Mouse (Mus musculus) limb, embryonic 15.5 days (tissue): ENCODE measurements around the gene Rdh19. TPM values are rescaled to one million over a fixed set of nuclear protein-coding genes. Genes with fewer than 3 reads are reported as not detected.
"Not testable (repeated sequence)": the region's sequence is repeated elsewhere in the genome, so short reads cannot be mapped to it uniquely, and the experiment has no call there.

Experiments used
- ATAC-seq: fragments of 200-750 bp; cut with Nextera tagmentation; 2 replicates; pipeline ENCODE4 v1.8.0; 2017; ENCODE audit warnings: low read depth, moderate TSS enrichment; ENCODE audit not compliant: insufficient number of reproducible peaks, low FRiP score, low TSS enrichment
- H3K27ac ChIP-seq: fragments of 300-500 bp; sonication (generic); 2 replicates; pipeline ENCODE4 v1.5.1; 2015; ENCODE audit warnings: moderate library complexity, mild to moderate bottlenecking, inconsistent platforms
- H3K27me3 ChIP-seq: fragments of 300-500 bp; sonication (generic); 2 replicates; pipeline ENCODE4 v1.6.1; 2015; ENCODE audit warnings: inconsistent platforms
- H3K36me3 ChIP-seq: fragments of 300-500 bp; sonication (generic); 2 replicates; pipeline ENCODE4 v1.6.1; 2015; ENCODE audit warnings: inconsistent platforms
- H3K4me1 ChIP-seq: fragments of 300-500 bp; sonication (generic); 2 replicates; pipeline ENCODE4 v1.6.1; 2015; ENCODE audit warnings: inconsistent platforms
- H3K4me2 ChIP-seq: fragments of 300-500 bp; sonication (generic); 2 replicates; pipeline ENCODE4 v1.6.1; 2015; ENCODE audit warnings: mild to moderate bottlenecking, inconsistent platforms
- H3K4me3 ChIP-seq: fragments of 300-500 bp; sonication (generic); 2 replicates; pipeline ENCODE4 v1.5.1; 2015; ENCODE audit warnings: mild to moderate bottlenecking, inconsistent platforms
- H3K9ac ChIP-seq: fragments of 300-500 bp; sonication (generic); 2 replicates; pipeline ENCODE4 v1.6.1; 2015; ENCODE audit warnings: inconsistent platforms
- H3K9me3 ChIP-seq: fragments of 300-500 bp; sonication (generic); 2 replicates; pipeline ENCODE4 v1.6.1; 2016; ENCODE audit warnings: inconsistent platforms
- WGBS: fragments of 180-500 bp; shearing (Covaris S2); methylation state at CpG from one replicate; pipeline ENCODE4 v1.1.7; 2015; 5-methylcytosine and 5-hydroxymethylcytosine counted together
- polyA plus RNA-seq: library from polyadenylated mRNA; unstranded; fragments of >200 nt; fragmentation: Nextera tagmentation; extraction: Ambion mirVana; gene quantifications from 2 replicates; pipeline ENCODE4 v1.2.1, GENCODE M21; 2015

Gene Rdh19
- polyA plus RNA-seq, 1 experiment from 2014 or later, result not detected

DNA sequence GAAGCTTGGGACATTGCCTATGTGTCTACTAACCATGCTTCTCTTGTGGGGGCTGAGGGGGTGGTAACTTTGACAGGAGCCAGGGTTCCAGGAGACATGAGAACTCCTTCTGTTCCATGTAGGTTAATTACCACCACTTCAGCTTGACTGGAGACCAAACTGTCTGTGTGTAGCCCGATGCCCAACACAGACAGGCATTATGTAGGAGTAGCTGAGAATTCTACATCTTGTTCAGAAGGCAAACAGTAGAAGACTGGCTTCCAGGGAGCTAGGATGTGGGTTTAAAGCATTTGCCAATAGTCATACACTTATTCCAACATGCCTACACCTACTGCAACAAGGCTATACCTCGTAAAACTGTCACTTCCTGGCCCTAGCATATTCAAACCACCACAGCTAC lies 11.2 kb upstream of the Rdh19 start:
- WGBS, result 90% methylated on average over 2 of the region's 2 CpGs
- Histone ChIP-seq H3K27me3 (no peaks in the 10 kb centered on the region), H3K9me3 (no peaks in the 10 kb centered on the region), H3K9ac (no peak overlapping the region), H3K4me2 (no peak overlapping the region), H3K4me3 (no peak overlapping the region), H3K4me1 (no peaks in the 10 kb centered on the region), H3K36me3 (no peaks in the 10 kb centered on the region), H3K27ac (no peak overlapping the region)
- ATAC-seq, result no peak

DNA sequence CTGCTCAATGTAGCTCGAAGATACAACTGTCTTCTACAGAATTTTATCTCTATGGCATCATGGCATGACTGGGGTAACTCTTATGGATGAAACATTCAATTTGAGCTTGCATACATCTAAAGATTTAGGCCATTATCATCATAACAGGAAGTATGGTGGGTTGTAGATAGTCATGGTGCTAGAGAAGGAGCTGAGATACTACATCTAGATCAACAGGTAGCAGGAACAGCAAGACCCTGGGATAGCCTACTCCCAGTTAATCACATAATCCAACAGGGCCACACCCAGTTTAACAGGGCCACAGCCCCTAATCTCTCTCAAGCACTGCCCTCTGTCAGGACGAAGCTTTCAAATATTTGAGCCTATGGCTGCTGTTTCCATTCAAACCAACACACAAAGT lies 9.0 kb upstream of the Rdh19 start:
- no peak for ATAC-seq
- Histone ChIP-seq H3K9me3 (no peaks in the 10 kb centered on the region), H3K36me3 (no peaks in the 10 kb centered on the region), H3K27ac (no peak overlapping the region), H3K4me1 (no peaks in the 10 kb centered on the region), H3K9ac (no peak overlapping the region), H3K4me3 (no peak overlapping the region), H3K27me3 (no peaks in the 10 kb centered on the region), H3K4me2 (no peak overlapping the region)
- WGBS, result 67% methylated on average over 2 of the region's 2 CpGs

DNA sequence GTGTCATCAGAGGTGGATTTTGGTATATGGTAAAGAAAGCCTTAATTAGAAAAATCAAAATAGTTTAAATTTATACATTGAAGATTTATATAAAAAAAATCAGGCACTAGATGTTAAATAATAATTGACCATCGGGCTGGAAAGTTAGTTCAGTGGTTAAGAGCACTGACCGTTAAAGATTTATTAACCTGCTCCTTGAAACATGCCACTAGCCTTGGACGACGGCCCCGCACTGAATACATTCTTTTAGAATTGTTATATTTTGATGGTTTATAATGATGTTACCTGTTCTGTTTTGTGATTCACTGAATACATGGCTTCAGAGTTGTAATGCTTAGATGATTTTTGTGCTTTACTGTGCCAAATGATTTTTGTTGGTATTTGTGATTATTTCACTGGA lies 3.8 kb upstream of the Rdh19 start:
- H3K4me1 ChIP-seq, H3K36me3 ChIP-seq, H3K27ac ChIP-seq, ATAC-seq, H3K27me3 ChIP-seq, H3K4me2 ChIP-seq, H3K9ac ChIP-seq, H3K9me3 ChIP-seq, H3K4me3 ChIP-seq: not testable (repeated sequence)
- WGBS, result 81% methylated on average over 5 of the region's 5 CpGs

DNA sequence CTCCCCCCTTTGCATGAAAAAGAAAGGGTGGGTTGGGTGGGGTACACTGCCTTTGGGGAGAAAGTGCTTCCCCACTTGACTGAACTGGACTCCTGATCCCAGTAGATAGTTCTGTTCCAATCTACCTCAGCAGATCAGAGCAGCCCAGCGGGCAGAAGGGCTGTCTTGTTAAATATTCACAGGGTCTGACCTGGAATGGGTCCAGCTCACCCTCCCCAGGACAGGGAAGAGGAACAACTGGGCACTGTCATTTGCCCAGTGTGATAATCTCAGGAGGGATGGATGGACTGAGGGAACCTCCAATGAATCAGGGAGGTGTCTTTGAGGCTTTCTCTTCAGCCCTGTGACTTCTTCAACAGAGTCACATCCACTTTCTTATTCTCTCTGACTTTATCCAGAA lies 1.6 kb upstream of the Rdh19 start:
- no peak overlapping the region for H3K9ac ChIP-seq
- H3K4me3 ChIP-seq, result no peak overlapping the region
- H3K27ac ChIP-seq, result no peak overlapping the region
- no peak overlapping the region for H3K4me2 ChIP-seq
- H3K27me3 ChIP-seq, result no peaks in the 10 kb centered on the region
- 81% methylated on average over 1 of the region's 1 CpGs for WGBS
- no peaks in the 10 kb centered on the region for H3K4me1 ChIP-seq
- no peak for ATAC-seq
- H3K9me3 ChIP-seq, result no peaks in the 10 kb centered on the region
- no peaks in the 10 kb centered on the region for H3K36me3 ChIP-seq

DNA sequence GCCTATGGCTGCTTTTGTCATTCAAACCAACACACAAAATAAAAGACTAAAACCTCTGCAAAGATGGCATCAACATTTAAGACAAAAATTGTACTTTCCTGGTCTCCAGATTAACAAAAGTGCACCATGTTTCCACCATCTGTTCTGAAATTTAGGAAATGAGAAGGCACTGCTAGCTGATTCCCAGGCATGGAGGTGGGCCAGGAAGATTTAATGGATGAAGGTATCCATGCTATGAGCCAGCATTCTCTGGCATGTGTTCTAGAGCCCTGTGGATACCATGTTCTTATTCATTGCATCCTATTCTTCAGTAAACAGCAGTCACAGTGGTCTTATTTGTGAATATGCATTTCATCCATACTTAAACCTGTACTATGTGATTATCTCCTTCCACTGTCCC lies 6.6 kb downstream of the Rdh19 start:
- Histone ChIP-seq H3K4me1 (no peaks in the 10 kb centered on the region), H3K9me3 (no peaks in the 10 kb centered on the region), H3K27ac (no peak overlapping the region), H3K4me3 (no peak overlapping the region), H3K9ac (no peak overlapping the region), H3K36me3 (no peaks in the 10 kb centered on the region), H3K4me2 (no peak overlapping the region), H3K27me3 (no peaks in the 10 kb centered on the region)
- no peak for ATAC-seq

DNA sequence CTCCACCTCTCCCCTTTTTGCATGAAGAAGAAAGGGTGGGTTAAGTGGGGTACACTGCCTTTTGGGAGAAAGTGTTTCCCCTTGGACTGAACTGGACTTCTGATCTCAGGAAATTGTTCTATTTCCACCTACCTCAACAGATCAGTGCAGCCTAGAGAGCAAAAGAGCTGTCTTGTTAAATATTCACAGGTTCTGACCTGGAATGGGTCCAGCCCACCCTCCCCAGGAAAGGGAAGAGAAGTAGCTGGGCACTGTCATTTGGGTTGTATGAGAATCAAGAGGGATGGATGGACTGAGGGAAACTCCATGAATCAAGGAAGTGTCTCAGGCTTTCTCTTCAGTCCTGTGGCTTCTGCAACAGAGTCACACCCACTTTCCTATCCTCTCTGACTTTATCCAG lies 15.2 kb downstream of the Rdh19 start:
- no peak overlapping the region for H3K4me3 ChIP-seq
- H3K9me3 ChIP-seq, result no peaks in the 10 kb centered on the region
- no peaks in the 10 kb centered on the region for H3K27me3 ChIP-seq
- H3K9ac ChIP-seq, result no peak overlapping the region
- no peak overlapping the region for H3K4me2 ChIP-seq
- no peaks in the 10 kb centered on the region for H3K4me1 ChIP-seq
- no peaks in the 10 kb centered on the region for H3K36me3 ChIP-seq
- H3K27ac ChIP-seq, result no peak overlapping the region
- no peak for ATAC-seq

DNA sequence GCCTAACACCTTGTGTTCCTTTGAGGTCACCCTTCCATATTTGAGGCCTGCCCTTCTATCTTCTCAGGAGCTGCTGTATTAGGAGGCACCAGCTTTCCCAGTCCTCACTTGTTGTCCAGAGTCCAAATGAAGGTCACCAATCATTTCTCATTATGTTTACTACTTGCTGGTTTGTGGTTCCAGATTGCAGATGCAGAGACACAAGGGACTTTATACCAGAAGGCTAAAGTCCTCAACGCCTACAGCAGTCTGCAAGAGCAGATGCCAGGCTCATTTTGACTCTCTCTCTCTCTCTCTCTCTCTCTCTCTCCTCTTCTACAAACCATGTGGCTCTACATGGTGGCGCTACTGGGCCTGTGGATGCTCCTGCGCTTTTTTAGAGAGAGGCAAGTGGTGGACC lies 16.5 kb downstream of the Rdh19 start, which contains the start of gene Rdh16f2:
Rdh16f2 (plus strand) TSS at position 243 of the 400 bp plus-strand sequence.
- H3K4me2 ChIP-seq, result no peak within 1 kb of the TSS
- no peak within 1 kb of the TSS for H3K9ac ChIP-seq
- no peaks in the 10 kb centered on the region for H3K27me3 ChIP-seq
- H3K36me3 ChIP-seq, result no peaks in the 10 kb centered on the region
- H3K4me3 ChIP-seq, result no peak within 1 kb of the TSS
- WGBS, result 81% methylated on average over 3 of the region's 3 CpGs
- no peak for ATAC-seq
- no peaks in the 10 kb centered on the region for H3K4me1 ChIP-seq
- H3K9me3 ChIP-seq, result no peaks in the 10 kb centered on the region
- H3K27ac ChIP-seq, result no peak within 1 kb of the TSS

DNA sequence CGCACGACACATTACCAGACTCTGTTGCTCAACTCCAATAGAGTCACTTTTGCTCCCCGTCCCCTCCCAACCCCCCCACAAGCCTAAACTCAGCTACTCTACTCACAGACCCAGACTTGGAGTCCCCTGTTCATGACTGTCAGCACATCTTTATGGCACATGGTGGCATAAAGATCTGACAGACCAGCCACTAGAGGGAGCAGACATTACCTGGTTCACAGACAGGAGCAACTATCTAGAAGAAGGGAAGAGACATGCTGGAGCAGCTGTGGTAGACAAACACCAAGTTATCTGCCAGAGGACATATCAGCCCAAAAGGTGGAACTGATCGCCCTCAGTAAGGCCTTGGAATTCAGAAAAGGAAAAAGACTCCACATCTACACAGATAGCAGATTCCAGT lies 22.8 kb downstream of the Rdh19 start:
- Histone ChIP-seq H3K9ac (no peak overlapping the region), H3K27ac (no peak overlapping the region), H3K4me1 (no peaks in the 10 kb centered on the region), H3K27me3 (no peaks in the 10 kb centered on the region), H3K4me3 (no peak overlapping the region), H3K36me3 (no peaks in the 10 kb centered on the region), H3K9me3 (no peaks in the 10 kb centered on the region), H3K4me2 (no peak overlapping the region)
- 66% methylated on average over 4 of the region's 4 CpGs for WGBS
- ATAC-seq, result no peak

DNA sequence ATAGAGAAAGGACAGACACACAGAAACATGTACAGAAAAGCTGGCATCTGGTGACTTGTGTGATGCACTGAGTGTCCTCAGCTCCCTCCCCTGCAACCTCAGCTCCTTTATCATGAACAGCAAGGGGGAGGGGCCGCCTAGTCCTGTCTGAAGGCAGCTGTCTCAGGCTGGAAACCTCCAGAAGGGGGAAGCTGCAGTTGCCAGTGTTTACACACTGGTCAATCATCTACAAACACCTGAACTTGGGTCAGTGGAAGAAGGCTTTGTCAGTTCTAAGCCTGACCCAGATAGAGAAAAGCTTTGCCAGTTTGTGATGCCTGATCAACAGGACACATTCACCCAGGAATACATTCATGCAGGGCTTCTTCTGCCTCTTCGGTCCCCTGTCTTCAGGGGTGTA lies 28.0 kb downstream of the Rdh19 start:
- Histone ChIP-seq H3K4me1 (no peaks in the 10 kb centered on the region), H3K4me3 (no peak overlapping the region), H3K36me3 (no peaks in the 10 kb centered on the region), H3K27ac (no peak overlapping the region), H3K27me3 (no peaks in the 10 kb centered on the region), H3K4me2 (no peak overlapping the region), H3K9ac (no peak overlapping the region), H3K9me3 (no peaks in the 10 kb centered on the region)
- 49% methylated on average over 2 of the region's 2 CpGs for WGBS
- no peak for ATAC-seq

DNA sequence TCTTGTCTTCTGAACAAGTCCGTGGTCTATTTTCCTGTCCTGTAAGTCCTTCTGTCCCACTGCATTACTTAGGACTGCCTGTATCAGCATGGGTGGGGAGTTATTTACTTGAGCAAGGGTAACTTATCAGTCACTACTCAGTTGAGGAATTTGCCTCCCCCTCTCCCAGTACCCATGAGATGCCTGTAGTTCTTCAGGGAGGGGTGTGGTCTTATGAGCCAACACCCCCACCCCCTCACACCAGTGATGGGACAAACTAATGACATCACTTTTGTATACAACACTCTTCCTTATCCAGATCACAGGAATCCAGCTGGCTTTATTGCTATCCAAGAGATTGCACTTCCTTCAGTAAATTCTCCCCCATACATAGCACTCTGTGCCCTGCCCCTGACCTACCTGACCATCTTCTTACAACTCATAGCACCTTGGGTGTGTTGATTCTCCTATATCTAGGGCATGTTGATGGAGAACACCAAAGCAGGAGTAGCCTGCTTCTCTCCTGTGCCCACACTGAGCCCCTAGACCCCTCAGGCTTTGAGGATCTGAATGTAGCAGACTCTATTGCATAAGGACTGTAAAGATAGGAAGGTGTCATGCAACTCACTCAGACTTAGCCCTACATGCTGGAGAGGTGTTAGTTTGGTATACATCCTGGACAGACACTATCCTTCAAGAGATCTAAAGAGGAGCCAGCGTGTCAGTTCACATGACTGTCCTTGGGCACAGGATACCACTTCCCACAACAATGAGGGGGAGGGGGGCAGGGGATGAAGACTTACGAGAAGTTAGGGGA lies 28.7 kb downstream of the Rdh19 start:
- Histone ChIP-seq H3K4me1 (no peaks in the 10 kb centered on the region), H3K4me3 (no peak overlapping the region), H3K27ac (no peak overlapping the region), H3K36me3 (no peaks in the 10 kb centered on the region), H3K4me2 (no peak overlapping the region), H3K9ac (no peak overlapping the region), H3K9me3 (no peaks in the 10 kb centered on the region), H3K27me3 (no peaks in the 10 kb centered on the region)
- WGBS, result 68% methylated on average over 3 of the region's 3 CpGs
- no peak for ATAC-seq

DNA sequence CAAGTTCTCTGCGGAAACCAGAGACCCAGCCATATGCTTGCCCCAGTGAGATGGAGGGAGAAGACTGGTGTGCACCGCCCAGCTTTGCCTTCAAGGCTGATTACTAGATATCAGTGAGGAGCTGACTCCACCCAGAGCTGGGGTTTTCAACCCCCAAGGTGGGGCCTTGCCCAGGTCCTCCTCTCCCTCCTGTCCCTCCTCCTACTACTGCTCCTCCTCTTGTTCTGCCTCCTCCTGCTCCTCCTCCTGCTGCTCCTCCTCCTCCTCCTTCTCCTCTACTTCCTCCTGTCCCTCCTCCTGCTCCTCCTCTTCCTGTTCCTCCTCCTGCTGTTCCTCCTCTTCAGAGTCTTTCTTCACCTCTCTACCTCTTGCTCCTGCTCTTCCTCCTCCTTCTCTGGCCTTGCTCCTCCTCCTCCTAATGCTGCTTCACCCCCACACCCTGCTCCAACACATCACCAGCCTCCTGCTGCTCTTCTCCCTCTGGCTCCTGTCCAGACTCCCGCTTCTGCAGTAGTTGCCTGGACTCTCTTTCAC lies 29.5 kb downstream of the Rdh19 start:
- Histone ChIP-seq H3K4me2 (no peak overlapping the region), H3K36me3 (no peaks in the 10 kb centered on the region), H3K9me3 (no peaks in the 10 kb centered on the region), H3K9ac (no peak overlapping the region), H3K27ac (no peak overlapping the region), H3K27me3 (no peaks in the 10 kb centered on the region), H3K4me3 (no peak overlapping the region), H3K4me1 (no peaks in the 10 kb centered on the region)
- no peak for ATAC-seq
- WGBS, result 70% methylated on average over 3 of the region's 3 CpGs

DNA sequence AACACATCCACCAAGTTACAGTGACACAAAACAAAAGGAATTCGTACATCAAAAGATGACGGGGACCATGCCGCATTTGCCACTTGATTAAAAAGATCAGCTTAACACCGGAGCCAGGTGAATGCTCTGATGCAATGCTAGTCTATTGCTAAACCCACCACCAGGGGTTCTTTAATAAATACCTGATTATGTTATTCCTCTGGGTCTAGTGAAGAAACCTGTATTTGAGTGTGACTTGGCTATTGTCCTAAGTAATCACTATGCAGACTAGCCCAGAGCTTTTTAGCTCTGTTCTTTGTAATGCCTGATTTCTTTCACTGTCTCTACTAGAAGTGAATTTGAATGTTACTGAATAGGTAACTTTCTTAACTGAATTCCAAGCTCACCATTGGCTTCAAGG lies 31.3 kb downstream of the Rdh19 start:
- no peaks in the 10 kb centered on the region for H3K36me3 ChIP-seq
- no peak overlapping the region for H3K4me2 ChIP-seq
- no peaks in the 10 kb centered on the region for H3K4me1 ChIP-seq
- 78% methylated on average over 4 of the region's 4 CpGs for WGBS
- no peak overlapping the region for H3K27ac ChIP-seq
- no peak for ATAC-seq
- no peaks in the 10 kb centered on the region for H3K9me3 ChIP-seq
- H3K4me3 ChIP-seq, result no peak overlapping the region
- no peaks in the 10 kb centered on the region for H3K27me3 ChIP-seq
- no peak overlapping the region for H3K9ac ChIP-seq

DNA sequence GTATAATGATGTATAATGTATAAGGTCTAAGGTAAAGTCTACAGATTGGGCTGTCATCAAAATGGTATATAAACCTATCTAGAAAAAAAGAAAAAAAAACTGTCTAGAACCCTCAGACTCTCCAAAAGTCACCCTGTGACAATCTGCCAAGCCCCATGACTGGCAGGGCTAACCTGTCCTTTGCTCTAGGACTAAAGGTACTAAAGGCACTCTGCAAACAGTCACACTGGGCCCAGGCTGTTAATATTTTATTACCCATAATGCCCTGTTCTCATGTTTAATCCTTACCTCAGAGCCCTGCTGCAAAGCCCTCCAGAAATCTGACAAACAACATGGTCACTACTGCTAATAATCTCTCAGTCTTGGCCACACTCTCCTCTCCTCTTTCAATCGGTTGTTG lies 36.8 kb downstream of the Rdh19 start:
- Histone ChIP-seq H3K9ac (no peak overlapping the region), H3K9me3 (no peaks in the 10 kb centered on the region), H3K36me3 (no peaks in the 10 kb centered on the region), H3K4me2 (no peak overlapping the region), H3K27me3 (no peaks in the 10 kb centered on the region), H3K27ac (no peak overlapping the region), H3K4me3 (no peak overlapping the region), H3K4me1 (no peaks in the 10 kb centered on the region)
- 52% methylated on average over 1 of the region's 1 CpGs for WGBS
- no peak for ATAC-seq
